Comparison of ENCODE assay signal across 9 mouse cellular contexts in the genomic region with DNA sequence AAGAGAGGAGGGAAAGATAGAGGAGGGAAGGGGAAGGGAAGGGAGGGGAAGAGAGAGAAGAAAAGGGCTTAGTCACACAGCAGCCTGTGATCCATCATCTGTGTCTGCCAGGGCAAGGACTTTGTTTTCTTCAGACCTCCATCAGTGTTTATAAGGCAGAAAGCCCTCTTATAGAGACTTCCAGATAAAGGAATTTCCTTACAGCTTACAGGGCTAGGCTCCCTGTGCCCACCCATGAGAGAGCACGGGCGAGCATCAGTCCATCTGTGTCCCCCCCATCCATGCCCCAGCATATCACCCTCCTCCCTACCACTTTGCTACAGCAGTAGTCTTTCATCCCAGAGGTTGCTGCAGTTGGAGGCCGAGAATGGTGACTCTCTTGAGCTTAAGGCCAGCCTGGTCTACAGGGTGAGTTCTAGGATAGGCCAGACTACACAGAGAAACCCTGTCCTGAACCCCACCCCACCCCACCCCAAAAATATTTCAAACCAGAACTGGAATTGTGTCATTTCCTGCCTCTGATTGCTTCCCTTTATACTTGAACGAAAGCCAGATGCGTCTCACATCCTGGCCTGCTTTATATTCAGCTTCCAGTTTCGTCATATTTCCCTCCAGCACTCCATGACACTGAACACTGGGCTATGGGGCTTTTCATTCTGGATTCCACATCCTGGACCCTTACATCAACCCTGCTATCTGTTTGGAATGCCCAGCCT. TPM values are rescaled to one million over a fixed set of nuclear protein-coding genes. Genes with fewer than 3 reads are reported as not detected.
DNase-seq lines count a peak whose midpoint lies in the region; ATAC-seq and TF ChIP-seq lines count a peak whose summit lies in the region.
"Had no signal": no experiment of that assay in that cellular context is flagged by ENCODE, and none has a peak within 500 bp of the region (broad histone marks: within the 10 kb centered on the region; RNA-seq: fewer than 3 reads in every experiment).

No protein-coding gene starts in this region.

- ATAC-seq in liver, embryonic 11.5 days (replicated peaks; ENCODE audit: low FRiP score) = peak; percentile 51; the same call in 1 of the 2 replicates
- ATAC-seq in stomach, embryonic 15.5 days (ENCODE audit: insufficient read depth, low FRiP score, low read depth) = peak; percentile 58; the same call in 1 of the 2 replicates

- no peak for TF ChIP-seq CTCF in left cerebral cortex, adult 2 months (IDR thresholded peaks at IDR 0.05)

- no peak for DNase-seq in left cerebral cortex, adult 2 months (ENCODE audit: extremely low spot score in 1 of 2, low spot score in 2 of 2)
- DNase-seq in left cerebral cortex, adult 9 months (ENCODE audit: low spot score in 2 of 2) = no peak
- DNase-seq in heart, adult 8-10 months (ENCODE audit: low spot score) = peak; percentile 81
- no peak for DNase-seq in liver, embryonic 11.5 days (ENCODE audit: low spot score)
- DNase-seq in left cerebral cortex, adult 18-20 months (ENCODE audit: low spot score in 2 of 2) = no peak
- DNase-seq in left cerebral cortex, adult 11 months (ENCODE audit: low spot score) = no peak
- no peak for DNase-seq in ovary, postnatal 10 days (ENCODE audit: low spot score)

- no peak overlapping the region for H3K4me2 ChIP-seq in liver, embryonic 11.5 days
- H3K4me2 ChIP-seq in stomach, embryonic 15.5 days = 0 out of 2 replicates have a peak overlapping the region, but pooled peaks have one; percentile 13

- no peaks in the 10 kb centered on the region for H3K27me3 ChIP-seq in liver, embryonic 11.5 days (replicated peaks; ENCODE audit: control insufficient read depth, insufficient read depth, low read length)
- H3K27me3 ChIP-seq in stomach, embryonic 15.5 days (replicated peaks) = no peaks in the 10 kb centered on the region

- no peak overlapping the region for H3K4me3 ChIP-seq in left cerebral cortex, adult 2 months
- H3K4me3 ChIP-seq in liver, embryonic 11.5 days (ENCODE audit: low read depth, low read length) = no peak overlapping the region
- H3K4me3 ChIP-seq in stomach, embryonic 15.5 days (replicated peaks) = no peak overlapping the region

- intact Hi-C loops in left cerebral cortex, adult 2 months (cut with DNase I) = no loop called here

- 42% methylated on average over 6 of the region's 6 CpGs for WGBS in liver, embryonic 11.5 days
- WGBS in stomach, embryonic 15.5 days = 34% methylated on average over 6 of the region's 6 CpGs

- no peaks in the 10 kb centered on the region for H3K4me1 ChIP-seq in liver, embryonic 11.5 days (replicated peaks; ENCODE audit: control insufficient read depth, insufficient read depth, low read length)
- no peaks in the 10 kb centered on the region for H3K4me1 ChIP-seq in stomach, embryonic 15.5 days

- H3K9ac ChIP-seq in liver, embryonic 11.5 days (ENCODE audit: low read depth, low read length) = no peak overlapping the region
- H3K9ac ChIP-seq in stomach, embryonic 15.5 days = no peak overlapping the region

- no peaks in the 10 kb centered on the region for H3K9me3 ChIP-seq in liver, embryonic 11.5 days (ENCODE audit: control insufficient read depth, low read length)
- no peaks in the 10 kb centered on the region for H3K9me3 ChIP-seq in stomach, embryonic 15.5 days

- H3K27ac ChIP-seq in left cerebral cortex, adult 2 months = peak overlapping the region; percentile 45
- H3K27ac ChIP-seq in liver, embryonic 11.5 days (ENCODE audit: low read depth, low read length) = peak overlapping the region; percentile 20; the same call in 1 of the 2 replicates
- peak overlapping the region; percentile 87 for H3K27ac ChIP-seq in stomach, embryonic 15.5 days

- no peaks in the 10 kb centered on the region for H3K36me3 ChIP-seq in liver, embryonic 11.5 days (ENCODE audit: control insufficient read depth, insufficient read depth, low read length)
- no peaks in the 10 kb centered on the region for H3K36me3 ChIP-seq in stomach, embryonic 15.5 days

RNA-seq across cellular contexts. Expression of a gene that starts 13.3 kb away (rescaled TPM):
- total RNA-seq in left cerebral cortex, adult 2 months (2021) = 10 to 100 TPM; 61.9 to 62.1 TPM
- 100 to 1,000 TPM in 3 of 4 experiments, 10 to 100 TPM in 1; 93.9 to 139 (median 128) TPM for total RNA-seq in heart, adult 8-10 months (2022)
- polyA plus RNA-seq in liver, embryonic 11.5 days (2014; fragmentation: Nextera tagmentation; extraction: Ambion mirVana) = 31.3 and 32.7 TPM in 2 replicates
- polyA plus RNA-seq in stomach, embryonic 15.5 days (2015; fragmentation: Nextera tagmentation; extraction: Ambion mirVana) = 140 and 141 TPM in 2 replicates
- 10 to 100 TPM; 51.4 to 57.2 TPM for total RNA-seq in left cerebral cortex, adult 18-20 months (2021)

RNA-seq across cellular contexts. Expression of a gene that starts 13.4 kb away (rescaled TPM):
- 100 to 1,000 TPM; 262 to 263 TPM for total RNA-seq in left cerebral cortex, adult 2 months (2021)
- total RNA-seq in heart, adult 8-10 months (2022) = 1 to 10 TPM in 2 of 4 experiments, under 1 TPM in 2; 0.57 to 1.8 (median 1.1) TPM
- polyA plus RNA-seq in liver, embryonic 11.5 days (2014; fragmentation: Nextera tagmentation; extraction: Ambion mirVana) = not detected in 2 replicates
- polyA plus RNA-seq in stomach, embryonic 15.5 days (2015; fragmentation: Nextera tagmentation; extraction: Ambion mirVana) = 0.40 and 0.49 TPM in 2 replicates
- total RNA-seq in left cerebral cortex, adult 18-20 months (2021) = 100 to 1,000 TPM; 239 to 276 TPM

RNA-seq across cellular contexts. Expression of a gene that starts 26.1 kb away (rescaled TPM):
- under 1 TPM in 1 of 2 experiments, not detected in 1; 0.11 TPM for total RNA-seq in left cerebral cortex, adult 2 months (2021)
- total RNA-seq in heart, adult 8-10 months (2022) = under 1 TPM in 1 of 4 experiments, not detected in 3; 0.12 TPM
- polyA plus RNA-seq in liver, embryonic 11.5 days (2014; fragmentation: Nextera tagmentation; extraction: Ambion mirVana) = 0.06 and 0.07 TPM in 2 replicates
- polyA plus RNA-seq in stomach, embryonic 15.5 days (2015; fragmentation: Nextera tagmentation; extraction: Ambion mirVana) = 0.08 TPM in 1 of 2 replicates, not detected in the other
- not detected for total RNA-seq in left cerebral cortex, adult 18-20 months (2021)
- polyA plus RNA-seq: neural tube, embryonic 14.5 days had no signal

RNA-seq across cellular contexts. Expression of a gene that starts 57.1 kb away (rescaled TPM):
- 100 to 1,000 TPM; 180 to 201 TPM for total RNA-seq in left cerebral cortex, adult 2 months (2021)
- total RNA-seq in heart, adult 8-10 months (2022) = 1 to 10 TPM; 3.0 to 3.6 (median 3.3) TPM
- 0.29 and 0.42 TPM in 2 replicates for polyA plus RNA-seq in liver, embryonic 11.5 days (2014; fragmentation: Nextera tagmentation; extraction: Ambion mirVana)
- 2.5 and 2.6 TPM in 2 replicates for polyA plus RNA-seq in stomach, embryonic 15.5 days (2015; fragmentation: Nextera tagmentation; extraction: Ambion mirVana)
- 100 to 1,000 TPM; 174 to 185 TPM for total RNA-seq in left cerebral cortex, adult 18-20 months (2021)

Comparison
In these comparisons a context has a peak if more than half of its experiments do, and no peak if none do; other contexts are left out.
1. H3K27ac ChIP-seq: peak in every context shown above with its lines; median percentile 87 in stomach, embryonic 15.5 days; 45 in left cerebral cortex, adult 2 months; 20 in liver, embryonic 11.5 days.
2. RNA of a gene that starts 13.4 kb away (total RNA-seq): 239 to 276 TPM in left cerebral cortex, adult 18-20 months and 262 to 263 TPM in left cerebral cortex, adult 2 months; 0.57 to 1.8 TPM in heart, adult 8-10 months; every median in the first group is over 10 times any median in the second.